Mouse (Mus musculus): ENCODE measurements at regions not wholly inside any gene's neighbourhood (a gene's known extent, or its start where the extent isn't known, plus 50 kb on each side); places are given as distances from the start of the nearest gene placed in this dataset.

DNA sequence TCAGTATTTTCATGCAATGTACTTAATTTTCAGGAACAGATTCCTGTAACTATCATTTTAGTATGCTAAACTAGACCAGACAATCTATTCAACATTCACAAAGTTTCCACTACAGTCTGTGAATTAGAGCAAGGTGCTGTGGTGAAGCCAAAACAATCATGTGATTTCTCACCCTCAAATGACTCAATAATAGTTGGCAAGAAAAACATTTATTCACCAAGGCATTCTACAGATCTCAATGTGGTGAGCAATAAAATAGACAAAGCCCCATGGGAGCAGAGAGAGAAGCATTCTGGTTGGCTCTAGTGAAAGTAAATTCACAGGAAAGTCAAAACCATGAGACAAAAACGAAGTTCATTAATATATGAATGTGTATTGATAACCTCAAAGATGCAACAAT, 724.5 kb downstream of the Utrn start:
- no peak for DNase-seq (ENCODE audit: low spot score)
- Histone ChIP-seq H3K4me1 (replicated peaks; ENCODE audit: control insufficient read depth, insufficient read depth, low read length) (no peaks in the 10 kb centered on the region), H3K4me3 (ENCODE audit: low read depth, low read length) (no peak overlapping the region), H3K27me3 (ENCODE audit: control insufficient read depth, insufficient read depth, low read length) (no peaks in the 10 kb centered on the region), H3K9me3 (ENCODE audit: control insufficient read depth, low read length) (no peaks in the 10 kb centered on the region), H3K9ac (ENCODE audit: low read depth, low read length) (no peak overlapping the region), H3K36me3 (ENCODE audit: control insufficient read depth, insufficient read depth, low read length) (no peaks in the 10 kb centered on the region), H3K27ac (ENCODE audit: low read depth, low read length) (no peak overlapping the region), H3K4me2 (replicated peaks; ENCODE audit: low read depth, low read length) (no peak overlapping the region)
- 59% methylated on average over 1 of the region's 1 CpGs for WGBS
- ATAC-seq (ENCODE audit: low FRiP score) = no peak

DNA sequence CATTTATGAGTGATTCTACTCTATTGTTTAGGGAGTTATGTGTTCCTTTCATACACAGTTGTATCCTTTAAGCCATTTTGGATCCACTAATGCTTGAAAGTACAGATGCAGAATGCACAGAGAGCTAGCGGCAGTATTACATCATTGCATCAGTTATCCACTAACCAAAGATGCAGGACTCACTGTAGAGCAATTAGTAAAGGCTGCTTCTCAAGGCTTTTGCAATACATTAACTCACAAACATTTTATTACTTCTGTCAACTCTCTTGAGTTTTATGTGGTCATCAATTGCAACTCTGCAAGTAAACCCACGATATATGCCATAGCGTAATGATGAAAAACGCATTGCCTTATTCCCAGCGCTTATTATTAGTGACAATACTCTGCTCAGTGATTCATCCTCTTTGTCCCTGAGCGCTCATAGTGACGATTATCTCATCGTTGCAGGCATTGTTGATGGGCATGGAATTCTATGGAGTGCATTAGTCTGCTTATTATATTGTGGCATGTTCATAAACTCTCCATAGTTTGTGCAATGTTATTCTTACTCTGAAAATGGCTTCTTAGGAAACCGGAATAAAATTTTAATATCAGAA, 722.1 kb downstream of the Utrn start:
- H3K9me3 ChIP-seq (ENCODE audit: control insufficient read depth, low read length) = no peaks in the 10 kb centered on the region
- no peak overlapping the region for H3K9ac ChIP-seq (ENCODE audit: low read depth, low read length)
- no peak overlapping the region for H3K27ac ChIP-seq (ENCODE audit: low read depth, low read length)
- DNase-seq (ENCODE audit: low spot score) (no peak), ATAC-seq (ENCODE audit: low FRiP score) (no peak)
- no peaks in the 10 kb centered on the region for H3K27me3 ChIP-seq (ENCODE audit: control insufficient read depth, insufficient read depth, low read length)
- no peak overlapping the region for H3K4me2 ChIP-seq (replicated peaks; ENCODE audit: low read depth, low read length)
- H3K36me3 ChIP-seq (ENCODE audit: control insufficient read depth, insufficient read depth, low read length) = no peaks in the 10 kb centered on the region
- H3K4me3 ChIP-seq (ENCODE audit: low read depth, low read length) = no peak overlapping the region
- H3K4me1 ChIP-seq (replicated peaks; ENCODE audit: control insufficient read depth, insufficient read depth, low read length) = no peaks in the 10 kb centered on the region
- 90% methylated on average over 9 of the region's 9 CpGs for WGBS

DNA sequence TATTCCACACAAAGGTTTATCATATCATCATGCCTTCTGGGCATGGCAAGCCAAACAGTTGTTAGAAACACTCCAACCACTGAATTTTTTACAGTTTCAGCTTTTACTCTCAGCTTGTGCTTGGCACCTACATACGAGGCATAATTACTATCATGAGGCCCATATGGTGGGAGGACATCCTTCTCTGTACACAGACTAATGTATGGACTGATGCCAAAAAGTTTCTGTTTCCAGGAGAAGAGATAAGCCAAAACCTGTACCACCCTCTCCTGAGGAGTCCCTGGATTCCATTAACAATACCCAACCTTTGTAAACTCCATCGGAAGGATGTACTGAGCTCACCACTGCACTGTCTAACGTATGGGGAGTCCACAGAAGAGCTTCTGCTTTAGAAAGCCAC, 698.9 kb downstream of the Utrn start:
- H3K4me2 ChIP-seq (replicated peaks; ENCODE audit: low read depth, low read length) = no peak overlapping the region
- WGBS = 92% methylated on average over 3 of the region's 3 CpGs
- H3K36me3 ChIP-seq (ENCODE audit: control insufficient read depth, insufficient read depth, low read length) = no peaks in the 10 kb centered on the region
- no peak overlapping the region for H3K9ac ChIP-seq (ENCODE audit: low read depth, low read length)
- no peaks in the 10 kb centered on the region for H3K4me1 ChIP-seq (replicated peaks; ENCODE audit: control insufficient read depth, insufficient read depth, low read length)
- H3K9me3 ChIP-seq (ENCODE audit: control insufficient read depth, low read length) = no peaks in the 10 kb centered on the region
- no peak overlapping the region for H3K4me3 ChIP-seq (ENCODE audit: low read depth, low read length)
- no peak for ATAC-seq (ENCODE audit: low FRiP score)
- no peaks in the 10 kb centered on the region for H3K27me3 ChIP-seq (ENCODE audit: control insufficient read depth, insufficient read depth, low read length)
- DNase-seq (ENCODE audit: low spot score) = no peak
- H3K27ac ChIP-seq (ENCODE audit: low read depth, low read length) = no peak overlapping the region

GRCm38 (mm10) chr10:12174200-12174818, 694.9 kb downstream of the Utrn start:
- ATAC-seq (ENCODE audit: low FRiP score) (no peak), DNase-seq (ENCODE audit: low spot score) (peak; percentile 4)
- Histone ChIP-seq H3K36me3 (ENCODE audit: control insufficient read depth, insufficient read depth, low read length) (no peaks in the 10 kb centered on the region), H3K27ac (ENCODE audit: low read depth, low read length) (no peak overlapping the region), H3K4me1 (replicated peaks; ENCODE audit: control insufficient read depth, insufficient read depth, low read length) (no peaks in the 10 kb centered on the region), H3K9me3 (ENCODE audit: control insufficient read depth, low read length) (no peaks in the 10 kb centered on the region), H3K4me3 (ENCODE audit: low read depth, low read length) (no peak overlapping the region), H3K4me2 (replicated peaks; ENCODE audit: low read depth, low read length) (no peak overlapping the region), H3K27me3 (ENCODE audit: control insufficient read depth, insufficient read depth, low read length) (no peaks in the 10 kb centered on the region), H3K9ac (ENCODE audit: low read depth, low read length) (no peak overlapping the region)
- WGBS = 65% methylated on average over 14 of the region's 14 CpGs

- Histone ChIP-seq H3K9ac (ENCODE audit: low read depth, low read length) (no peak overlapping the region), H3K4me3 (ENCODE audit: low read depth, low read length) (no peak overlapping the region), H3K27ac (ENCODE audit: low read depth, low read length) (no peak overlapping the region), H3K36me3 (ENCODE audit: control insufficient read depth, insufficient read depth, low read length) (no peaks in the 10 kb centered on the region), H3K9me3 (ENCODE audit: control insufficient read depth, low read length) (no peaks in the 10 kb centered on the region), H3K27me3 (ENCODE audit: control insufficient read depth, insufficient read depth, low read length) (no peaks in the 10 kb centered on the region), H3K4me2 (replicated peaks; ENCODE audit: low read depth, low read length) (no peak overlapping the region), H3K4me1 (replicated peaks; ENCODE audit: control insufficient read depth, insufficient read depth, low read length) (no peaks in the 10 kb centered on the region)
- DNase-seq (ENCODE audit: low spot score) (no peak), ATAC-seq (ENCODE audit: low FRiP score) (no peak)
- WGBS = 72% methylated on average over 3 of the region's 3 CpGs
Measured at GRCm38 (mm10) chr10:12175141-12175540, 694.0 kb downstream of the Utrn start.

DNA sequence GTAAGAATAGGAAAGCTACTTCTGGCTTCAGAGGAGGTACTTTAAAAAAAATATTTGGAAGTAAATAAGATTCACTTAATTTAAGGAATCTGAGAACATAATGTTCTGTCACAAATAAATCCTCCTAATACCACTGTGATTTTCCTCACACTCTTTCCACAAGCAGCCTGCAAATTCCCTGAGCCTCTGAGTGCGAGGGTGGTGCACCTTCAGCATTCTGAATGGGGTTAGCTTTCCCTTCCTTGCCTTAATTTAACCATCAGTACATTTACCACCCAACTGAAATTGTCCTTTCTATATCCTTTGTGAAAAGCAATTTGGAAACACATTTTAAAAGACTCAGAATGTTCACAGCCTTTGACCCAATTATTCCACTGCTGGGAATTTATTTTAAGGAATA, 691.7 kb downstream of the Utrn start:
- ATAC-seq (ENCODE audit: low FRiP score) (no peak), DNase-seq (ENCODE audit: low spot score) (no peak)
- Histone ChIP-seq H3K9ac (ENCODE audit: low read depth, low read length) (no peak overlapping the region), H3K4me1 (replicated peaks; ENCODE audit: control insufficient read depth, insufficient read depth, low read length) (no peaks in the 10 kb centered on the region), H3K27ac (ENCODE audit: low read depth, low read length) (no peak overlapping the region), H3K9me3 (ENCODE audit: control insufficient read depth, low read length) (no peaks in the 10 kb centered on the region), H3K4me2 (replicated peaks; ENCODE audit: low read depth, low read length) (no peak overlapping the region), H3K36me3 (ENCODE audit: control insufficient read depth, insufficient read depth, low read length) (no peaks in the 10 kb centered on the region), H3K27me3 (ENCODE audit: control insufficient read depth, insufficient read depth, low read length) (no peaks in the 10 kb centered on the region), H3K4me3 (ENCODE audit: low read depth, low read length) (no peak overlapping the region)
- 88% methylated on average over 1 of the region's 1 CpGs for WGBS

DNA sequence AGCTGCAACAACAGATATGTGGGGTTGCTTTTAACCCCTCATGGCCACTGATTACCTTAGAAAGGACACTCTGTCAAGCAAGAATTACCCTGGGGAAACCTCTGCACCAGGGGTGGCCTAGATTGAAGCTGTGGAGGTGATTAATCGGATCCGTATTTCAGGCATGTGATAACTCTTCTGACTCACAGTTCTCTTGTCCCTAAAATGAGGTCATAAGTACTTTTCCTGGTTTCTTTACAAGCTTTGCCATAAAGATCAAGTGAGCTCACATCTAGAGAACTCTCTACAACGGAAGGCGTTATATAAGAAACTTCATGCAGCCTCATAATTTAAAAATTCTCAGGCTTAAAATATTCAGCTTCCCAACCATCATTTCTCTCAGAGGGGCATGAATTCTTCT, 688.2 kb downstream of the Utrn start:
- no peak for ATAC-seq (ENCODE audit: low FRiP score)
- H3K4me3 ChIP-seq (ENCODE audit: low read depth, low read length) = no peak overlapping the region

GRCm38 (mm10) chr10:12186918-12187639, 682.1 kb downstream of the Utrn start:
- H3K9ac ChIP-seq (ENCODE audit: low read depth, low read length) = no peak overlapping the region
- DNase-seq (ENCODE audit: low spot score) (peak; percentile 4), ATAC-seq (ENCODE audit: low FRiP score) (peak; percentile 63; the same call in 1 of the 2 replicates)
- no peak overlapping the region for H3K27ac ChIP-seq (ENCODE audit: low read depth, low read length)
- no peak overlapping the region for H3K4me2 ChIP-seq (replicated peaks; ENCODE audit: low read depth, low read length)
- 0 out of 2 replicates have a peak, but pooled peaks cover 3% of the 10 kb centered on the region for H3K4me1 ChIP-seq (replicated peaks; ENCODE audit: control insufficient read depth, insufficient read depth, low read length)
- no peaks in the 10 kb centered on the region for H3K27me3 ChIP-seq (ENCODE audit: control insufficient read depth, insufficient read depth, low read length)
- H3K36me3 ChIP-seq (ENCODE audit: control insufficient read depth, insufficient read depth, low read length) = no peaks in the 10 kb centered on the region
- WGBS = 66% methylated on average over 13 of the region's 13 CpGs
- H3K4me3 ChIP-seq (ENCODE audit: low read depth, low read length) = no peak overlapping the region
- H3K9me3 ChIP-seq (ENCODE audit: control insufficient read depth, low read length) = no peaks in the 10 kb centered on the region

More for the DNA sequence above, 688.2 kb downstream of the Utrn start:
- 89% methylated on average over 4 of the region's 4 CpGs for WGBS
- no peak overlapping the region for H3K27ac ChIP-seq (ENCODE audit: low read depth, low read length)
- H3K9me3 ChIP-seq (ENCODE audit: control insufficient read depth, low read length) = no peaks in the 10 kb centered on the region
- no peak overlapping the region for H3K4me2 ChIP-seq (replicated peaks; ENCODE audit: low read depth, low read length)
- H3K36me3 ChIP-seq (ENCODE audit: control insufficient read depth, insufficient read depth, low read length) = no peaks in the 10 kb centered on the region
- H3K27me3 ChIP-seq (ENCODE audit: control insufficient read depth, insufficient read depth, low read length) = no peaks in the 10 kb centered on the region
- H3K9ac ChIP-seq (ENCODE audit: low read depth, low read length) = no peak overlapping the region
- H3K4me1 ChIP-seq (replicated peaks; ENCODE audit: control insufficient read depth, insufficient read depth, low read length) = no peaks in the 10 kb centered on the region
- DNase-seq (ENCODE audit: low spot score) = no peak

All from hindbrain, embryonic 11.5 days (tissue).